Mouse (Mus musculus) lung, postnatal 0 days (tissue): ENCODE data around the gene Dock9. TPM values are rescaled to one million over a fixed set of nuclear protein-coding genes. Genes with fewer than 3 reads are reported as not detected.

Experiments
- ATAC-seq: fragments of 200-750 bp; cut with Nextera tagmentation; 2 replicates; pipeline ENCODE4 v1.8.0; 2017; ENCODE audit warnings: moderate library complexity
- DNase-seq: peaks from one replicate; pipeline ENCODE4 v3.0.0-alpha.2; 2016; ENCODE audit warnings: low spot score
- H3K27ac ChIP-seq: fragments of 300-500 bp; sonication (generic); 2 replicates; pipeline ENCODE4 v1.5.1; 2014; ENCODE audit warnings: antibody characterized with exemption, mild to moderate bottlenecking, low read length, mixed read lengths
- H3K27me3 ChIP-seq: fragments of 300-500 bp; sonication (generic); replicated peaks from 2 replicates; pipeline ENCODE4 v1.6.1; 2014; ENCODE audit warnings: low read length, mixed read lengths; ENCODE audit not compliant: insufficient read depth
- H3K36me3 ChIP-seq: fragments of 300-500 bp; sonication (generic); 2 replicates; pipeline ENCODE4 v1.6.1; 2014; ENCODE audit warnings: low read length, mixed read lengths; ENCODE audit not compliant: insufficient read depth
- H3K4me1 ChIP-seq: fragments of 300-500 bp; sonication (generic); 2 replicates; pipeline ENCODE4 v1.6.1; 2014; ENCODE audit warnings: antibody characterized with exemption, low read depth, low read length, mixed read lengths; ENCODE audit not compliant: insufficient read depth
- H3K4me2 ChIP-seq: fragments of 300-500 bp; sonication (generic); replicated peaks from 2 replicates; pipeline ENCODE4 v1.6.1; 2014; ENCODE audit warnings: low read depth, mild to moderate bottlenecking, low read length, moderate library complexity, mixed read lengths
- H3K4me3 ChIP-seq: fragments of 300-500 bp; sonication (generic); 2 replicates; pipeline ENCODE4 v1.5.1; 2014; ENCODE audit warnings: low read depth, low read length
- H3K9ac ChIP-seq: fragments of 300-500 bp; sonication (generic); replicated peaks from 2 replicates; pipeline ENCODE4 v1.6.1; 2014; ENCODE audit warnings: low read depth, mild to moderate bottlenecking
- H3K9me3 ChIP-seq: fragments of 300-500 bp; sonication (generic); 2 replicates; pipeline ENCODE4 v1.6.1; 2016; ENCODE audit warnings: low read length, mixed read lengths
- CTCF ChIP-seq: IDR thresholded peaks from 2 replicates; pipeline ENCODE4 v1.5.1; 2016; ENCODE audit warnings: antibody characterized with exemption, mild to moderate bottlenecking
- EP300 ChIP-seq: IDR thresholded peaks from 2 replicates; pipeline ENCODE4 v1.6.1; 2016; ENCODE audit warnings: antibody characterized with exemption, mild to moderate bottlenecking, control low read depth
- WGBS: fragments of 180-500 bp; shearing (Covaris S2); extraction: QIAGEN DNeasy Blood & Tissue Kit; methylation state at CpG from one replicate; pipeline ENCODE4 v1.1.7; 2014; 5-methylcytosine and 5-hydroxymethylcytosine counted together
- polyA plus RNA-seq: library from polyadenylated mRNA; unstranded; fragments of >200 nt; fragmentation: Nextera tagmentation; extraction: Ambion mirVana; gene quantifications from 2 replicates; pipeline ENCODE4 v1.2.1, GENCODE M21; 2015

The Dock9 gene
- polyA plus RNA-seq, 1 experiment from 2014 or later = 19.8 TPM

DNA sequence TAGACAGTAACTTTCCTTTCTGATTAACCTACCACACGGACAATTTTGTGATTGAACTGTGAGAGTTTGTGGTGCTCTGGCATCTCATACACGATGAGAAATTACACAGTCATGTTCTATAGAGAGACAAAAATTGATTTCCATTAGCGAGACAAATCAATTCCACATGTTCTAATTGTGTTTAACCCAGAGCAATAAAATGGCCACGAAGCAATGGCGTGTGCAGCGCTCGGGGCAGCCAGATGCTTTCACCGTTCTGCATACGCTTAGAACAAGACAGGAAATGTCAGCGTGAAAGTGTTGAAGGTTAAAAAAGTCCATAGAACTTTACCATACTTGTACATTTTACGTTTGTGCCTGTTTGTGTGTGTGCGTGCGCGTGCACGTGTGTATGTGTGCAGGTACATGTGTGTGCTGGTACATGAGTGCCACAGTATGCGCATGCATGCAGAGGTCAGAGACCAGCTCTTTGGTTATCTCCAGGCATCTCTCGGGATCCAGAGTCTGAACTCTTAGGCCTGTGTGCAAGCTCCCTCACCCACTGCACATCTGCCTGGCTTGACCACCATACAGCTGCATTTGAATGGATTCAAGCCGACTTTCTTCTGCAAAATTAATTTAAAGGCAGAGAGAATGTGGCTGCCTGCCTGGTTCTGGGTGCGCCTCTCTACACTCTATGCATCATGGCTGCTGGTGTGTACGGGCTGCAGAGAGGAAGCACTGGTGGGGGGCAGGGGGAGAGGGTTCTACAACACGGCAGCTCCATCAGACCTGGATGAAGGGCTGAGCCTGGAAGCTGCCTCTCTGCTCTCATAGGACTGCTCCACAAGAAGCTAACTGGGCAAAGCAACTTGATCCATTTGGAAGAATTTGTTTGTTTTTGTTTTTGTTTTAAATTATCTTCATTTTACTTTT lies 241.0 kb downstream of the Dock9 start:
- no peak for TF ChIP-seq EP300
- TF ChIP-seq CTCF = no peak
- Histone ChIP-seq H3K9ac (no peak overlapping the region), H3K4me2 (no peak overlapping the region)

GRCm38 (mm10) chr14:121553785-121554184 lies 243.9 kb downstream of the Dock9 start:
- H3K4me1 ChIP-seq = no peaks in the 10 kb centered on the region
- no peak for ATAC-seq
- no peaks in the 10 kb centered on the region for H3K9me3 ChIP-seq
- peaks cover 12% of the 10 kb centered on the region; the same call in 1 of the 2 replicates for H3K36me3 ChIP-seq
- no peak overlapping the region for H3K4me3 ChIP-seq
- H3K27ac ChIP-seq = no peak overlapping the region
- H3K4me2 ChIP-seq = no peak overlapping the region
- TF ChIP-seq EP300 = no peak
- TF ChIP-seq CTCF = no peak
- H3K9ac ChIP-seq = no peak overlapping the region
- no peak for DNase-seq
- no peaks in the 10 kb centered on the region for H3K27me3 ChIP-seq

More for the DNA sequence above, 241.0 kb downstream of the Dock9 start:
- no peaks in the 10 kb centered on the region for H3K27me3 ChIP-seq
- no peaks in the 10 kb centered on the region for H3K4me1 ChIP-seq
- peaks cover 24% of the 10 kb centered on the region; the same call in 1 of the 2 replicates for H3K36me3 ChIP-seq
- H3K27ac ChIP-seq = no peak overlapping the region
- H3K9me3 ChIP-seq = no peaks in the 10 kb centered on the region
- no peak for DNase-seq
- whole genome bisulfite sequencing = 88% methylated on average over 21 of the region's 21 CpGs
- no peak overlapping the region for H3K4me3 ChIP-seq
- ATAC-seq = no peak

GRCm38 (mm10) chr14:121552586-121552985 lies 245.1 kb downstream of the Dock9 start:
- no peak overlapping the region for H3K4me3 ChIP-seq
- H3K9me3 ChIP-seq = no peaks in the 10 kb centered on the region
- no peak overlapping the region for H3K4me2 ChIP-seq
- no peak overlapping the region for H3K27ac ChIP-seq
- DNase-seq (no peak), ATAC-seq (no peak)
- H3K36me3 ChIP-seq = peaks cover 12% of the 10 kb centered on the region; the same call in 1 of the 2 replicates
- no peaks in the 10 kb centered on the region for H3K27me3 ChIP-seq
- TF ChIP-seq EP300 = no peak
- 66% methylated on average over 5 of the region's 5 CpGs for WGBS
- no peaks in the 10 kb centered on the region for H3K4me1 ChIP-seq
- H3K9ac ChIP-seq = no peak overlapping the region

- H3K36me3 ChIP-seq = peaks cover 5% of the 10 kb centered on the region; the same call in 1 of the 2 replicates
- no peak overlapping the region for H3K4me3 ChIP-seq
- H3K9me3 ChIP-seq = no peaks in the 10 kb centered on the region
- ATAC-seq = peak; percentile 71
- peak; percentile 24 for DNase-seq
- no peak overlapping the region for H3K27ac ChIP-seq
- TF ChIP-seq CTCF (no peak), EP300 (no peak)
- WGBS = 54% methylated on average over 6 of the region's 6 CpGs
- no peak overlapping the region for H3K9ac ChIP-seq
- H3K4me2 ChIP-seq = no peak overlapping the region
- H3K27me3 ChIP-seq = no peaks in the 10 kb centered on the region
- no peaks in the 10 kb centered on the region for H3K4me1 ChIP-seq
These were observed 247.8 kb downstream of the Dock9 start for GRCm38 (mm10) chr14:121549834-121550233.

DNA sequence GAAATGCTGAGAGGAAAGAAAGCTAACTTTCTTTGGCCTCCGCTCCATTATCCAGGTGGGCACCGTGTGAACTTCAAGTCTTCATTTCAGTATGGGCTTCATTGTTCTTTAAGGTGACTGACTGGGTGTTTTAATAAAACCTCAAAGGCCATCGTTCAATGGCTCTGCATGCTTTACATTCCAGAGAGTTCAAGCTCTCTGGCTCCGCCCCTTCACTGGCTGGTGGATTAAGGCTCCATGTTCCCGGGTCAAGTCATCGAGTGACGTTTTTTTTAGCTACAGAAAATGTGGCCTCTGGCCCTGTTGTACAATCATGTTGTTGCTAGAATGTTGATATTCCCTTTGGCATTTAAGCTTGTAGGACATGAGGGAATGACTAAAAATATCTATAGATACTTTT lies 249.9 kb downstream of the Dock9 start:
- ATAC-seq = peak; percentile 53
- Histone ChIP-seq H3K36me3 (peaks cover 8% of the 10 kb centered on the region), H3K4me3 (no peak overlapping the region), H3K4me1 (no peaks in the 10 kb centered on the region), H3K9me3 (no peaks in the 10 kb centered on the region), H3K9ac (no peak overlapping the region), H3K27me3 (no peaks in the 10 kb centered on the region), H3K27ac (no peak overlapping the region), H3K4me2 (no peak overlapping the region)
- TF ChIP-seq CTCF (no peak), EP300 (no peak)
- DNase-seq = peak; percentile 59
- WGBS = 40% methylated on average over 7 of the region's 7 CpGs

- H3K4me2 ChIP-seq = no peak overlapping the region
- H3K27me3 ChIP-seq = no peaks in the 10 kb centered on the region
- H3K9me3 ChIP-seq = no peaks in the 10 kb centered on the region
- DNase-seq (peak; percentile 39), ATAC-seq (0 out of 2 replicates have a peak, but pooled peaks have one; percentile 4)
- 79% methylated on average over 5 of the region's 5 CpGs for WGBS
- H3K27ac ChIP-seq = no peak overlapping the region
- H3K36me3 ChIP-seq = peaks cover 8% of the 10 kb centered on the region
- no peak overlapping the region for H3K9ac ChIP-seq
- no peak for TF ChIP-seq CTCF
- TF ChIP-seq EP300 = no peak
- H3K4me1 ChIP-seq = no peaks in the 10 kb centered on the region
- no peak overlapping the region for H3K4me3 ChIP-seq
These were observed 251.0 kb downstream of the Dock9 start for GRCm38 (mm10) chr14:121546621-121547020.
